Mouse (Mus musculus) embryo, embryonic 11.5 days (tissue): ENCODE data around the gene Gabbr1.
A peak's percentile ranks its signal among the peaks of the same experiment; 100 is the strongest.

Source experiments
- DNase-seq: peaks from one replicate; pipeline ENCODE4 v3.0.0-alpha.2; 2012; ENCODE audit warnings: low read depth, low spot score

Gene Gabbr1

GRCm38 (mm10) chr17:37075181-37075580 is 29.4 kb downstream of the Gabbr1 start:
- no peak for DNase-seq

- DNase-seq, result no peak
Observed at GRCm38 (mm10) chr17:37075766-37076165, 30.0 kb downstream of the Gabbr1 start.

- DNase-seq, result no peak
Observed at GRCm38 (mm10) chr17:37078193-37078592, 32.4 kb downstream of the Gabbr1 start.

GRCm38 (mm10) chr17:37078990-37079389 is 33.2 kb downstream of the Gabbr1 start:
- no peak for DNase-seq

GRCm38 (mm10) chr17:37080119-37080518 is 34.4 kb downstream of the Gabbr1 start:
- no peak for DNase-seq

GRCm38 (mm10) chr17:37081659-37082058 is 35.9 kb downstream of the Gabbr1 start:
- DNase-seq, result no peak

GRCm38 (mm10) chr17:37083327-37083726 is 37.6 kb downstream of the Gabbr1 start:
- peak; percentile 36 for DNase-seq

GRCm38 (mm10) chr17:37084632-37085031 is 38.9 kb downstream of the Gabbr1 start:
- no peak for DNase-seq

- DNase-seq, result no peak
Observed at GRCm38 (mm10) chr17:37085545-37085944, 39.8 kb downstream of the Gabbr1 start.

- no peak for DNase-seq
Observed at GRCm38 (mm10) chr17:37088399-37088798, 42.6 kb downstream of the Gabbr1 start, which contains the start of gene Olfr90. Gene Olfr90, minus strand, starts transcription at chr17:37088499.

GRCm38 (mm10) chr17:37092198-37092597 is 46.4 kb downstream of the Gabbr1 start:
- DNase-seq, result no peak

GRCm38 (mm10) chr17:37093289-37093688 is 47.5 kb downstream of the Gabbr1 start:
- no peak for DNase-seq

GRCm38 (mm10) chr17:37098178-37098577 is 52.4 kb downstream of the Gabbr1 start, which contains the start of gene Olfr91:
Gene Olfr91, minus strand, starts transcription at chr17:37098278.
- no peak for DNase-seq

GRCm38 (mm10) chr17:37119988-37120387 is 74.2 kb downstream of the Gabbr1 start, which contains the start of gene Olfr92:
Gene Olfr92, minus strand, starts transcription at chr17:37120088.
- DNase-seq, result no peak
